Mouse (Mus musculus): ENCODE results near the gene Acat3.
"Not testable (repeated sequence)": the region's sequence is repeated elsewhere in the genome, so short reads cannot be mapped to it uniquely, and the experiment has no call there.

Acat3 gene

GRCm38 (mm10) chr17:12916588-12917380, 23.6 kb downstream of the Acat3 start:
- DNase-seq, result peak in 1 of 2 experiments; percentile 78

GRCm38 (mm10) chr17:12915881-12916583, 24.4 kb downstream of the Acat3 start, which contains the start of gene Mrpl18:
TSS of gene Mrpl18 (minus strand) at chr17:12916345.
- DNase-seq, result peak; percentile 99

DNA sequence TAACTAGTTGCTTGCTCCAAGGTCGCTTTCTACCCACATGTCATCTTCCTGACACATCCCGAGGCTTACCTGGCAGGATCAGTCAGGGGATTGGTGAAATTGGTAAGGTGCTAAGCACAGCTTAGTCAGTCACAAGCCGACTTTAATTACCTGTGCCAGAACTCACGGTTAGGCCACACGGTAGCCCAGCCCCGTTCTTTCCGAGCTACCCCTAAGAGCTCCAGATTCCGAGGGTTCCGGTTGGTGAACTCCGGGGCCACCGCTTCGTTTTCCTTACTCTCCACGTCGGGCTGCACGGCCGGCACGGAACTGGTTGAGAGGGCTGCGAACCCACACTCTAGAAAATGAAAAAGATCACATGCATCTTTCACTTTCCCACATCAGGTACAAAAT, 24.9 kb downstream of the Acat3 start, which contains the start of gene Tcp1:
Gene Tcp1 (plus strand): TSS at position 214 of the 393 bp plus-strand sequence.
- peak in 1 of 2 experiments; percentile 43 for DNase-seq

GRCm38 (mm10) chr17:12910391-12910790, 30.0 kb downstream of the Acat3 start:
- DNase-seq, result no peak

DNA sequence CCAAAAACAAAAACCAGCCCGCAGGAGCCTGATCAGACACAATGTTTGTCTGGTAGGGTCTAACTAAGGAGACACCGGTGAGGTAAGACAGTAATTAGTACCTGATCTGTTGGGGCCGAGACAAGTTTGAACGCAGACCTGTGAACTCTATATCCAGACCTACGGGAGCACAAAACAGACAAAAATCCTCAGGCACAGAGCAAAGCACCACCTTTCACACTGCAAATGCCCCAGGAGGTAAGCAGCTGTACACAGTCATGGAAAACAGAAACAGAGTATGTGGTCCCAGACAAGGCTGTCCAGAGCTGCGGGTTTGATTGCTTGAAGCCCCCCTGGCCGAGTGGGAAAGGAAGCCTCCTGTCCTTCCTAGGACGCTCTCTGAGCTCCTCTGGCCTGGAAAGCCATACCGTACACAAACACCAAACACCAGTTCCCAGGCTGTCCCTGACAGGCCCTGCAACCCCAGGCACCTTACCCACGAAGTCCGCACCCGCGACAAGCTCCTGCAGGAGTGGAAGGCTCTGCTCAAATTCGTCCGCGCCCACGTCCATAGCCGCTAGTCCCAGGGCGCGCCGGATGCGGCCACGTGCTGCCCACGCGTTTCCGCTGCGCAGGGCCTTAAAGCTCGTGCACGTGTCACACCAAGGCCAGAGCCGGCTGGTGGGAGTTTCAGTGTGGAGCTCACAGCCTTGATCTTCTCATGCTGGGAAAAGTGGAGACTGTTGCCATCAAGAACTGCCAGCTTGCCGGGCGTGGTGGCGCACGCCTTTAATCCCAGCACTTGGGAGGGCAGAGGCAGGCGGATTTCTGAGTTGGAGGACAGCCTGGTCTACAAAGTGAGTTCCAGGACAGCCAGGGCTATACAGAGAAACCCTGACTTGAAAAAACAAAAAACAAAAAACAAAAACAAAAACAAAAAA, 30.8 kb downstream of the Acat3 start, which contains the start of gene Pnldc1:
Gene Pnldc1 (minus strand): TSS at position 870 of the 920 bp plus-strand sequence.
- DNase-seq, result peak; percentile 13 to 25

DNA sequence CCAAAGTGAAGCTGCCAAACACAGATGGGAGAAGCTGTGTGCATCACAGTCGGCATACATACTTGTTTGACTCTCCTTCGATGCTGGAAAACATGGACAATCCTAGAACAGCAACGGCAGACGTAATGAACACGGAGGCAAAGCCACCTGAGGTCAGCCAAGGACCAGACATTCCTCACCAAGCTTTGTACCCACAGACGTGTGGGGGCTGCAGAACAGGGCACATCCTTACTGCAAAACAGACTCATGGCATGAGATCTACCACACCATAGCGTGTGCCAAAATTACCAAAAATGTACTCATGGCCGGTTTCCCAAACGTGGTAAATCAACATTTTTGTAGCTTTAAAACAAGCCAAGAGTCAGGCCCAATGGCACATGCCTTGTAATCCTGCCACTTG, 34.0 kb downstream of the Acat3 start:
- no peak for DNase-seq

DNA sequence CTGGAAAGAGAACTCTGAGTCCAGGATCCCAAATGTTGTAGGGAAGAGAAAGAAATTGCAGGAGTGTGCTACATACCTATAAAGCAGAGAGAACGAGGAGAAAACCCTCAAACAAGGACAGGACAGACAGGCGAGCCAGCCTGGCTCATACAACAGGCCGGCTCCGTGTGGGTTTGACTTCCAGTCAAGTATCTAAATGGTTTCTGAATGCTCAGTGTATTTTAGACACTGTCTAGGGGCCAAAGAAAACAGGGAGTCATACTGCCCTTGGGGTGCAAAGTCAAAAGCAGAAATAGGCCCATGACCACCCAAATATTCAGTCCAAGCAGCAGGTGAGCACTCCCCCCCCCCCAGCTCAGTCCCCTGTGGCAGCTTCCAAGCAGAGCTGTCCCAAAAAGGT, 34.6 kb downstream of the Acat3 start:
- DNase-seq, result no peak

DNA sequence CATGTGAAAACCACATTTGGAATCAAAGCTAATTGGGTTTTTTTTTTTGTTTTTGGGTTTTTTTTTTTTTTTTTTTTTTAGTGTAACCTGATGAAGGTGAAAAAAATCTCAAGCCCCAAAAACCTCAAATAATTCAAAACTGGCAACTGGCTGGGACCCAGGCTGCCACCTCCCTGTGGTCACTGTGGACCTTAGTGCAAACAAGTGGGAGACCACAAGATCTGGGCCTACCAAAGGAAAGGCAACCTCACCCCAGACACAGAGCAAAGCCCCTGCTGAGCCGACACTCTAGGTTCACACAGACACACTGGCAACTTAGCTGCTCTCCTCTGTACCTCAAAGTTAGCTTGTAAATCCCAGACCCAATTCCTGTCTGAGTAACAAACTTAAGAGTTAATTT, 36.1 kb downstream of the Acat3 start:
- DNase-seq, result no peak

- peak in 1 of 2 experiments; percentile 13 for DNase-seq
These were observed 36.7 kb downstream of the Acat3 start for GRCm38 (mm10) chr17:12903372-12904333.

GRCm38 (mm10) chr17:12902291-12902690, 38.1 kb downstream of the Acat3 start:
- DNase-seq, result no peak

- not testable (repeated sequence) for DNase-seq
These were observed 41.8 kb downstream of the Acat3 start for GRCm38 (mm10) chr17:12898607-12899006.

DNA sequence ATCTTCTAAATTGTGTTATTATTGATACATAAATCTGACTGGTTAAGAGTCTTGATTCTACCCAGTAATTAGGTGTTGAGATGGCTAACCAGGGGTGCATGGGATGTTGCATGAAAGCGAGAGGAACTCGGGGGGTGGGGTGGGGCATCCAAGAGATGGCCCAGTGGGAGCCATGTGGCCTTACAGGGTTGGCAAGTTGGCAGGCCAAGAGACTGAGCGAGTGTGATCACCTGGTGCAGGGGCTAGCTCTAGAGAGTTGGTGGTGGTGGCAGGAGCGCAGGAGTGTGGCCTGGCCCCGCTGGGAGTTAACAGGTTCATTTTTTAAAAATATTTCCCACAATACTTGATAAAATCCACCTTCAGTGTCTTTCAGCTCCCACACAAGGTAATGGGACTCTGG, 42.7 kb downstream of the Acat3 start:
- no peak for DNase-seq

DNA sequence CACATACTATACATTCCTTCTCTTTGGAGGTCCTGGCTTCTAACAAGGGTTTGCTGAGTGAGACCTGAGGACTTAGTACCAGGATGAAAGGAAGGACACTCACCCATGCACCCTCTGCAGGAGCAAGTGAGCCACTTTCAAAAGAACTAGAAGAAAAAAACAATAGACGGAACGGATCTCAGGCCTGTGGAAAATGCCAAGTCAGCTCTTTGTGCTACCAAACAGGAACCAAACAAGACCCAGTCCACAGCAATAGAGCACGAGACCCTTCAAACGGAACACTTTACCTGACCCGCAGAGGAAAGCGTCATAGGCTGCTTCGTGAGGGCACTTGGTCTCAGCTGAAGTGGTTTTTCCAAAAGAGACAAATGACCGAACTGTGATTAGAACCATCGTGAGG, 48.4 kb downstream of the Acat3 start:
- DNase-seq, result no peak

DNA sequence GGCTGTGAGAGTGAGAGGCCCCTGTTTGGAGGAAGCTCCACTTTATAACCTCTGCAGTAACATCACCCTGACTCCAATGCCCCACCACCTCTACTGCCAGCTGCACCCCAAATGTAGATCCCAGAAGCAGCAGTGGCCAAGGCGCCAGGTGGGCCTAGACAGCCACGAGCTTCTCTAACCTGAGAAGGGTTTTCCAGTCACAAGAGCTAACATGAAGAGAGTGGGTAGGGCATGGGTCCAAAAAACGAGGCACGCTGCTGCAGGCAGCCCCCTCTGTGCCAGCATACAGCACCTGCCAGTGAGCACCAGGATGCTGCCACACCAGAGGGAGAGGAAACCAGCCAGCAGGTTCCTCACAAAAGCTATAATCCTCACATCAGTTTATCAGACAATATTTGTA, 49.3 kb downstream of the Acat3 start:
- DNase-seq, result no peak

GRCm38 (mm10) chr17:12887021-12887775, 53.2 kb downstream of the Acat3 start:
- DNase-seq, result peak; percentile 18 to 33

DNA sequence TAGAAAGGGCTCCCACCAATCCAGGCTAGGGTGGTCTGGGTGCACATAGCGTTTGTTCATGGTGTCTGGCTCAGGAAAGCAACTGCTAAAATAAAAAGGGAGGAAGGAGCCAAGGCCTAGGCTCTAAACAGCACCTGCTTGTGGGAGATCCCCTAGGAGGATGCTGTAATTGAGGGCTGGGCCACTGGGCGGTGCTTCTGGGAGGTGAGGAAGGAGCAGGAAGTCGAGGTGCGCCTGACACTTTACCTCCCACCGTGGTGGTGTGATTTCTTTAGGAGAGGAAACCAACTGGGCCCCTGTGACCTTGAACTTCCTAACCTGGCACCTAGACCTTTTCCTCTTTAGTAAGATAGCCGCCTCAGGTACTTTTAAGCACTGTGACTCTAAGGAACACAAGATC, 53.8 kb downstream of the Acat3 start:
- DNase-seq, result peak in 1 of 2 experiments; percentile 16

GRCm38 (mm10) chr17:12881216-12881615, 59.2 kb downstream of the Acat3 start:
- DNase-seq, result no peak

DNA sequence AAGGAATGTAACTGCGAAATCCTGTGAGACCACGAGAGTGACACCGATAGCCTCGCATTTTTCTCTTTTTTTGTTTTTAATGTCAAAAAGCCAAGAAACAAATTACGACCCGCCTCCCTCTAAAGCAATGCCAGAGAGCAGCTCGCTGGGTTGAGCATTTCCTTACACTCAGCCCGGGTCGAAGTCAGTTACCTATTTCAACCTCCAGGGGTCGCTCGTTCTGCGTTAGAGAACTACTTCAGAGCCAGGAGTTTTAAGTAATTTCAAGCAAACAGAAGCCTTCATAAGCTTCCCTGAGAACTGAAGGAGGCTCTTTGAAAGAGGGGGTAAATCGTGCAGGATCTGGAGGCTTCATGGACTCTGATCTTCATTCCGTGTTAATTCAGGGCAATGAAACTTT, 60.2 kb downstream of the Acat3 start:
- DNase-seq, result peak; percentile 89 to 92

GRCm38 (mm10) chr17:12875734-12876133, 64.7 kb downstream of the Acat3 start, which contains the start of gene Mrgprh:
TSS of gene Mrgprh (plus strand) at chr17:12876034.
- no peak for DNase-seq

Measured in kidney, postnatal 4 days (tissue).